Mouse (Mus musculus) C3H10T1/2 (cell line): Measurements from ENCODE around the gene Sspn. TPM values are rescaled to one million over a fixed set of nuclear protein-coding genes. Genes with fewer than 3 reads are reported as not detected.

Source experiments
- polyA plus RNA-seq, 2 experiments: library from polyadenylated mRNA; unstranded; fragments of >200 nt; fragmentation: generic; extraction: Trizol; gene quantifications; one replicate each; pipeline ENCODE4 v1.2.1; 2012; ENCODE audit warnings: missing spikeins in 2 of 2

The Sspn gene
- 10 to 100 TPM in 1 of 2 experiments, under 1 TPM in 1; 0.62 to 11.8 TPM for polyA plus RNA-seq

DNA sequence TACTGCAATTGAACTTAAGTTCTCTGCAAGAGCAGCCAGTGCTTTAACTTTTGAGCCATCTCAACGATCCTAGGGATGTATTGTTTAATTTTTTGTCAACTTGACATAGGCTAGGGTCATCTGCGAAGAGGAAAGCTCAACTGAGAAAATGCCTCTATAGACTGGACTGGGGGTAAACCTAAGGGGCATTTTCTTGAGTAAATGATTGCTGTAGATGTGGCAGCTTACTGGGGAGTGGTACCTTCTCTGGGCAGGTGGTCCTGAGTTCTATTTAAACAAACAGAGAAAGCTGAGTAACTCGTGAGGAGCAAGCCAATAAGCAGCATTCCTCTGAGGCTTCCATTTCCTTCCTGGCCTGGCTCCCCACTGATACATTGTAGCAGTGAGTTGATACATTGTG, at the start of gene Sspn:
Sspn (plus strand) TSS at position 301 of the 400 bp plus-strand sequence.

Other genes with a start within 250 kb of the Sspn start
- gene Rassf8, start 184.9 kb upstream of the Sspn start, polyA plus RNA-seq = 10 to 100 TPM in 1 of 2 experiments, 1 to 10 TPM in 1; 1.0 to 11.3 TPM
- 1 to 10 TPM in 1 of 2 experiments, under 1 TPM in 1; 0.55 to 1.7 TPM for gene Bhlhe41, start 66.1 kb upstream of the Sspn start, polyA plus RNA-seq